Mouse (Mus musculus): ENCODE measurements around the gene Acer2. TPM values are rescaled to one million over a fixed set of nuclear protein-coding genes. Genes with fewer than 3 reads are reported as not detected.

The Acer2 gene
- polyA plus RNA-seq, 1 experiment from 2014 or later = 23.3 TPM

DNA sequence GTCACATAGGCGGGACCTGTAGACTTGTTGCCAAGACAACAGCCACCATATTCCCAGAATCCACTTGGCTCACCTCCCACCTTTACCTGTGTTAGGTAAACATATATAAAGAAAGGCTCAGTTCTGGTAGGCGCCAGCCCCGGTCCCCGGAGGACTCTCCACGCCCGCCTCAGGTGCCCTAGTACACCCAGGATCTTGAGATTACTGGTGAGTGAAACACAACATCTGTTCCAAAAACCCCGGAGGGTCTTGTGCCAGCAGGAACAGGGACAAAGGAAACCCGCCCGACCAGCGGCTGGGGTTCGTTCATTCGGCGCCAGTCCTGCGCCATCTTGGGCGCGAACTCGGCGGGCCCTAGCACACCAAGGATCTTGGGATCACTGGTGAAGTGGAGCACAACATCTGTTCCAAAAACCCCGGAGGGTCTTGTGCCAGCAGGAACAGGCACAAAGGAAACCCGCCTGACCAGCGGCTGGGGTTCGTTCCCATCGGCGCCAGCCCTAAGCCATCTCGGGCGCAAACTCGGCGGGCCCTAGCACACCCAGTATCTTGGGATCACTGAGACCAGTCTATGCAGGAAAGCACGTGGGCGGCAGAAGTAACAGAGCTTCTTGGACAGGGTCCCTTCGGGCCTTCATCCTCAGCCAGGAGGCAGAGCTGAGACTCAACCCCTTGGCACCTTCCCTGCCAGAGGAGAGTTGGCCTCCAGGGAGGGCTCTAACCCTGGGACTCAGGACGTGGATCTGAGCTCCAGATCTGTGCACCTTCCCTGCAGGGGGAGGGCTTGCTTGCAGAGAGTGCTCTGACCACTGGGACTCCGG lies 56.6 kb downstream of the Acer2 start:
- no peaks in the 10 kb centered on the region for H3K36me3 ChIP-seq (ENCODE audit: control insufficient read depth, insufficient read depth, low read length)
- H3K4me2 ChIP-seq (ENCODE audit: low read depth, low read length) = peak overlapping the region; percentile 65
- WGBS = 10% methylated on average over 33 of the region's 33 CpGs
- H3K4me3 ChIP-seq (ENCODE audit: low read depth, low read length) = peak overlapping the region; percentile 47
- ATAC-seq (ENCODE audit: low read depth) = peak; percentile 84
- no peaks in the 10 kb centered on the region for H3K27me3 ChIP-seq (ENCODE audit: control insufficient read depth, insufficient read depth, low read length)
- no peaks in the 10 kb centered on the region for H3K9me3 ChIP-seq (ENCODE audit: control insufficient read depth, low read length)
- H3K4me1 ChIP-seq (ENCODE audit: control insufficient read depth, insufficient read depth, low read length) = no peaks in the 10 kb centered on the region
- H3K9ac ChIP-seq (replicated peaks; ENCODE audit: low read depth, low read length) = peak overlapping the region; percentile 67
- H3K27ac ChIP-seq (ENCODE audit: low read depth, low read length) = peak overlapping the region; percentile 66; the same call in 1 of the 2 replicates

- no peak for ATAC-seq (ENCODE audit: low read depth)
- Histone ChIP-seq H3K9ac (replicated peaks; ENCODE audit: low read depth, low read length) (no peak overlapping the region), H3K4me3 (ENCODE audit: low read depth, low read length) (no peak overlapping the region), H3K27ac (ENCODE audit: low read depth, low read length) (no peak overlapping the region), H3K36me3 (ENCODE audit: control insufficient read depth, insufficient read depth, low read length) (no peaks in the 10 kb centered on the region), H3K4me2 (ENCODE audit: low read depth, low read length) (no peak overlapping the region), H3K9me3 (ENCODE audit: control insufficient read depth, low read length) (no peaks in the 10 kb centered on the region), H3K27me3 (ENCODE audit: control insufficient read depth, insufficient read depth, low read length) (no peaks in the 10 kb centered on the region), H3K4me1 (ENCODE audit: control insufficient read depth, insufficient read depth, low read length) (no peaks in the 10 kb centered on the region)
- WGBS = 81% methylated on average over 6 of the region's 6 CpGs
Observed at GRCm38 (mm10) chr4:86933026-86933425, 58.8 kb downstream of the Acer2 start.

- Histone ChIP-seq H3K4me1 (ENCODE audit: control insufficient read depth, insufficient read depth, low read length) (no peaks in the 10 kb centered on the region), H3K4me2 (ENCODE audit: low read depth, low read length) (no peak overlapping the region), H3K36me3 (ENCODE audit: control insufficient read depth, insufficient read depth, low read length) (no peaks in the 10 kb centered on the region), H3K4me3 (ENCODE audit: low read depth, low read length) (no peak overlapping the region), H3K9ac (replicated peaks; ENCODE audit: low read depth, low read length) (no peak overlapping the region), H3K9me3 (ENCODE audit: control insufficient read depth, low read length) (no peaks in the 10 kb centered on the region), H3K27me3 (ENCODE audit: control insufficient read depth, insufficient read depth, low read length) (no peaks in the 10 kb centered on the region), H3K27ac (ENCODE audit: low read depth, low read length) (no peak overlapping the region)
- 94% methylated on average over 9 of the region's 9 CpGs for WGBS
- ATAC-seq (ENCODE audit: low read depth) = no peak
Observed at GRCm38 (mm10) chr4:86936217-86936616, 62.0 kb downstream of the Acer2 start.

DNA sequence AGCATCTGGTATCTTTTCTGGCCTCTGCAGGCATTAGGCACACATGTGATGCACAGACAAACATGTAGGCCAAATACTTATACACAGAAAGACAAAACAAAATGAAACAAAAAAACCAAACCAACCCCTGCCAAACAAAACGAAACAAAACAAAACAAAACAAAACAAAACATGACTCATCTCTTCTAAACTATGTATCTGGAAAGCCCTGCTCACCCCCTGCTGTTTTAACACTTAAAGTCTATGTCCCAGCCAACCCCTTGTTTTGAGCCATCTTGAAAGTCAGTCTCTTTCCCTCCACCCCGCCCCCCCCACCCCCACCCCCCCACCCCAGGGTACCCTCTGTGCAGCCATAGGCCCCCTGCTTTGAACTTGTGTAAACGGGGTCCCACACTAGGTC lies 62.5 kb downstream of the Acer2 start:
- H3K4me2 ChIP-seq (ENCODE audit: low read depth, low read length) = no peak overlapping the region
- no peaks in the 10 kb centered on the region for H3K27me3 ChIP-seq (ENCODE audit: control insufficient read depth, insufficient read depth, low read length)
- no peak overlapping the region for H3K4me3 ChIP-seq (ENCODE audit: low read depth, low read length)
- H3K36me3 ChIP-seq (ENCODE audit: control insufficient read depth, insufficient read depth, low read length) = no peaks in the 10 kb centered on the region
- H3K27ac ChIP-seq (ENCODE audit: low read depth, low read length) = no peak overlapping the region
- no peak overlapping the region for H3K9ac ChIP-seq (replicated peaks; ENCODE audit: low read depth, low read length)
- no peak for ATAC-seq (ENCODE audit: low read depth)
- H3K9me3 ChIP-seq (ENCODE audit: control insufficient read depth, low read length) = no peaks in the 10 kb centered on the region
- 75% methylated on average over 3 of the region's 3 CpGs for WGBS
- no peaks in the 10 kb centered on the region for H3K4me1 ChIP-seq (ENCODE audit: control insufficient read depth, insufficient read depth, low read length)

- no peak overlapping the region for H3K4me3 ChIP-seq (ENCODE audit: low read depth, low read length)
- H3K36me3 ChIP-seq (ENCODE audit: control insufficient read depth, insufficient read depth, low read length) = no peaks in the 10 kb centered on the region
- 83% methylated on average over 6 of the region's 6 CpGs for WGBS
- no peaks in the 10 kb centered on the region for H3K27me3 ChIP-seq (ENCODE audit: control insufficient read depth, insufficient read depth, low read length)
- no peaks in the 10 kb centered on the region for H3K4me1 ChIP-seq (ENCODE audit: control insufficient read depth, insufficient read depth, low read length)
- H3K9me3 ChIP-seq (ENCODE audit: control insufficient read depth, low read length) = no peaks in the 10 kb centered on the region
- no peak overlapping the region for H3K9ac ChIP-seq (replicated peaks; ENCODE audit: low read depth, low read length)
- no peak overlapping the region for H3K27ac ChIP-seq (ENCODE audit: low read depth, low read length)
- no peak for ATAC-seq (ENCODE audit: low read depth)
- no peak overlapping the region for H3K4me2 ChIP-seq (ENCODE audit: low read depth, low read length)
Observed at GRCm38 (mm10) chr4:86942656-86943055, 68.5 kb downstream of the Acer2 start.

GRCm38 (mm10) chr4:86943296-86943695 lies 69.1 kb downstream of the Acer2 start:
- WGBS = 53% methylated on average over 6 of the region's 6 CpGs
- no peak overlapping the region for H3K4me3 ChIP-seq (ENCODE audit: low read depth, low read length)

GRCm38 (mm10) chr4:86948794-86949193 lies 74.6 kb downstream of the Acer2 start:
- no peak overlapping the region for H3K4me2 ChIP-seq (ENCODE audit: low read depth, low read length)
- no peaks in the 10 kb centered on the region for H3K9me3 ChIP-seq (ENCODE audit: control insufficient read depth, low read length)
- WGBS = 85% methylated on average over 1 of the region's 1 CpGs
- H3K9ac ChIP-seq (replicated peaks; ENCODE audit: low read depth, low read length) = no peak overlapping the region
- no peak for ATAC-seq (ENCODE audit: low read depth)
- no peak overlapping the region for H3K4me3 ChIP-seq (ENCODE audit: low read depth, low read length)
- H3K36me3 ChIP-seq (ENCODE audit: control insufficient read depth, insufficient read depth, low read length) = no peaks in the 10 kb centered on the region
- no peak overlapping the region for H3K27ac ChIP-seq (ENCODE audit: low read depth, low read length)
- no peaks in the 10 kb centered on the region for H3K27me3 ChIP-seq (ENCODE audit: control insufficient read depth, insufficient read depth, low read length)
- H3K4me1 ChIP-seq (ENCODE audit: control insufficient read depth, insufficient read depth, low read length) = no peaks in the 10 kb centered on the region

More at GRCm38 (mm10) chr4:86943296-86943695, 69.1 kb downstream of the Acer2 start:
- Histone ChIP-seq H3K9ac (replicated peaks; ENCODE audit: low read depth, low read length) (no peak overlapping the region), H3K27ac (ENCODE audit: low read depth, low read length) (no peak overlapping the region), H3K27me3 (ENCODE audit: control insufficient read depth, insufficient read depth, low read length) (no peaks in the 10 kb centered on the region), H3K4me2 (ENCODE audit: low read depth, low read length) (no peak overlapping the region), H3K4me1 (ENCODE audit: control insufficient read depth, insufficient read depth, low read length) (no peaks in the 10 kb centered on the region), H3K9me3 (ENCODE audit: control insufficient read depth, low read length) (no peaks in the 10 kb centered on the region), H3K36me3 (ENCODE audit: control insufficient read depth, insufficient read depth, low read length) (no peaks in the 10 kb centered on the region)
- no peak for ATAC-seq (ENCODE audit: low read depth)

DNA sequence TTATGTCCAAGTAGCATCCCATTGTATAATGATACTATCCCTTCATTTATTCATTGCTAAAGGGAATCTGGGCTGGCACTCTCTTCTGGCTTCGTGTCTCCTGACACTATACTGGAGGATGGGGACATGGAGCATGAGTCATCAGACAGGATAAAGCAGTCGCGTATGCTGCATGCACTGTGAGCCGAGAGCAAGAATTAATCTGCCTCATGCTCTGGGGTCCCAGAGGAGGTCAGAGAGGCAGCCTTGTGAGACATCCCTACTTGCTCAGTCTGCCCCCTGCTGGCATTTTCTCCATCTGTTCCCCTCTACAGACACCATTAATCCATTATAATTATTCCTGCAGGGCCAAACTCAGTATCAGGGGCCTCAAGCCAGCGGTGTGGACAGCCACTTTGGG lies 79.3 kb downstream of the Acer2 start:
- peak; percentile 61; the same call in 1 of the 2 replicates for ATAC-seq (ENCODE audit: low read depth)
- no peaks in the 10 kb centered on the region for H3K9me3 ChIP-seq (ENCODE audit: control insufficient read depth, low read length)
- no peaks in the 10 kb centered on the region for H3K27me3 ChIP-seq (ENCODE audit: control insufficient read depth, insufficient read depth, low read length)
- no peak overlapping the region for H3K4me2 ChIP-seq (ENCODE audit: low read depth, low read length)
- H3K9ac ChIP-seq (replicated peaks; ENCODE audit: low read depth, low read length) = no peak overlapping the region
- H3K36me3 ChIP-seq (ENCODE audit: control insufficient read depth, insufficient read depth, low read length) = no peaks in the 10 kb centered on the region
- WGBS = 22% methylated on average over 5 of the region's 5 CpGs
- no peaks in the 10 kb centered on the region for H3K4me1 ChIP-seq (ENCODE audit: control insufficient read depth, insufficient read depth, low read length)
- no peak overlapping the region for H3K27ac ChIP-seq (ENCODE audit: low read depth, low read length)
- no peak overlapping the region for H3K4me3 ChIP-seq (ENCODE audit: low read depth, low read length)

- Histone ChIP-seq H3K4me3 (ENCODE audit: low read depth, low read length) (no peak overlapping the region), H3K4me1 (ENCODE audit: control insufficient read depth, insufficient read depth, low read length) (no peaks in the 10 kb centered on the region), H3K9me3 (ENCODE audit: control insufficient read depth, low read length) (no peaks in the 10 kb centered on the region), H3K27ac (ENCODE audit: low read depth, low read length) (no peak overlapping the region), H3K9ac (replicated peaks; ENCODE audit: low read depth, low read length) (no peak overlapping the region), H3K36me3 (ENCODE audit: control insufficient read depth, insufficient read depth, low read length) (no peaks in the 10 kb centered on the region), H3K4me2 (ENCODE audit: low read depth, low read length) (no peak overlapping the region), H3K27me3 (ENCODE audit: control insufficient read depth, insufficient read depth, low read length) (no peaks in the 10 kb centered on the region)
- no peak for ATAC-seq (ENCODE audit: low read depth)
- WGBS = 85% methylated on average over 4 of the region's 4 CpGs
Observed at GRCm38 (mm10) chr4:86955448-86955847, 81.3 kb downstream of the Acer2 start.
